Comparison of ENCODE assay signal across 8 mouse cellular contexts in genomic region chr6:148443726-148444701, GRCm38 (mm10). TPM values are rescaled to one million over a fixed set of nuclear protein-coding genes. Genes with fewer than 3 reads are reported as not detected.
DNase-seq lines count a peak whose midpoint lies in the region; ATAC-seq lines count a peak whose summit lies in the region.

Gene Tmtc1, minus strand, starts transcription at chr6:148444389.

- H3K4me3 ChIP-seq in hindbrain, embryonic 15.5 days = peak within 1 kb of the TSS; percentile 87
- peak within 1 kb of the TSS; percentile 88 for H3K4me3 ChIP-seq in megakaryocyte, embryonic 14.5 days (replicated peaks)

- no peaks in the 10 kb centered on the region; the same call in 1 of the 2 replicates for H3K27me3 ChIP-seq in hindbrain, embryonic 15.5 days
- H3K27me3 ChIP-seq in megakaryocyte, embryonic 14.5 days (replicated peaks) = peaks cover 81% of the 10 kb centered on the region

- peak within 1 kb of the TSS; percentile 92 for H3K4me2 ChIP-seq in hindbrain, embryonic 15.5 days

- peak within 1 kb of the TSS; percentile 81 for H3K9ac ChIP-seq in hindbrain, embryonic 15.5 days

- H3K27ac ChIP-seq in hindbrain, embryonic 15.5 days (replicated peaks) = peak within 1 kb of the TSS; percentile 80

- intact Hi-C loops in left cerebral cortex, postnatal 10 days (cut with DNase I) = loop anchor here (5.0 to 10.0 kb wide), 3 partner anchors 113 to 308 kb away; no protein-coding TSS in a partner anchor

- peak; percentile 86 for DNase-seq in ZHBTc4 (ENCODE audit: low read depth, low spot score)
- peak; percentile 50 to 62 for DNase-seq in cerebellum, postnatal 4 days (ENCODE audit: low spot score in 2 of 2)
- peak; percentile 70 to 82 for DNase-seq in gastrocnemius, adult 8-10 months (ENCODE audit: low spot score in 2 of 2)
- DNase-seq in left cerebral cortex, postnatal 10 days (ENCODE audit: extremely low spot score in 1 of 2, low spot score in 2 of 2) = peak; percentile 26 to 87
- peak; percentile 77 for DNase-seq in right cerebral cortex, postnatal 25 days
- DNase-seq in urinary bladder, postnatal 4 days (ENCODE audit: low spot score in 2 of 2) = peak; percentile 68 to 78

- no peaks in the 10 kb centered on the region for H3K9me3 ChIP-seq in hindbrain, embryonic 15.5 days
- peaks cover 8% of the 10 kb centered on the region for H3K9me3 ChIP-seq in megakaryocyte, embryonic 14.5 days

- no peaks in the 10 kb centered on the region for H3K36me3 ChIP-seq in hindbrain, embryonic 15.5 days
- H3K36me3 ChIP-seq in megakaryocyte, embryonic 14.5 days (replicated peaks; ENCODE audit: low read length) = no peaks in the 10 kb centered on the region

- peak; percentile 83 for ATAC-seq in hindbrain, embryonic 15.5 days (ENCODE audit: low FRiP score, low read depth)

- H3K4me1 ChIP-seq in hindbrain, embryonic 15.5 days (replicated peaks) = peaks cover 33% of the 10 kb centered on the region
- H3K4me1 ChIP-seq in megakaryocyte, embryonic 14.5 days = peaks cover 25% of the 10 kb centered on the region

- WGBS in hindbrain, embryonic 15.5 days = under 1% methylated on average over 97 of the region's 99 CpGs

RNA-seq across cellular contexts. Expression of gene Tmtc1, which starts in this region (rescaled TPM):
- 10 to 100 TPM; 52.4 to 83.5 (median 65.3) TPM for total RNA-seq in gastrocnemius, adult 8-10 months (2022)
- 3.1 and 3.6 TPM in 2 replicates for polyA plus RNA-seq in hindbrain, embryonic 15.5 days (2015; fragmentation: Nextera tagmentation; extraction: Ambion mirVana)
- 10 to 100 TPM; 36.8 to 40.8 TPM for total RNA-seq in left cerebral cortex, postnatal 10 days (2021)
- not detected in 2 replicates for polyA plus RNA-seq in megakaryocyte, embryonic 14.5 days (2012; ENCODE audit: insufficient read depth, low replicate concordance)

Comparison
In these comparisons a context has a peak if more than half of its experiments do, and no peak if none do; other contexts are left out.
1. Peak in every context shown above with its lines: DNase-seq, ATAC-seq, H3K4me3 ChIP-seq and H3K27ac ChIP-seq.